Mouse (Mus musculus): ENCODE results near the gene Slc16a13.
"Not testable (repeated sequence)": the region's sequence is repeated elsewhere in the genome, so short reads cannot be mapped to it uniquely, and the experiment has no call there.

Gene Slc16a13

DNA sequence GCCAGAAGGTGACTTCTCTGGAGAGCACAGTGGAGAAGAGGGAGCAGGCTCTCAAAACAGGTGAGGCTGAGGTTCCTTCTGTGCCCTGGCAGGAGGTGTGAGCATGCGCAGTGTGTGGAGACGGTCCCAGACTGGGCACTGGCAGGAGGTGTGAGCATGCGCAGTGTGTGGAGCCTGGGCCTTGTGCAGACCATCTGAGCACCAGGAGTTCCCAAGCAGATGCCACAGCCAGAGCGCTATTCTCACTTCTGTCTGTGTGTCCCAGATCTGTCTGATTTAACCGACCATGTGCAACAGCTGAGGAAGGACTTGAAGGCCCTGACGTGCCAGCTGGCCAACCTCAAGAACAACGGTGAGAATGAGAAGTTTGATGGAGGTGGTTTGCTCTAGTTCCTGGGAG, 51.4 kb downstream of the Slc16a13 start:
- DNase-seq: not testable (repeated sequence)

DNA sequence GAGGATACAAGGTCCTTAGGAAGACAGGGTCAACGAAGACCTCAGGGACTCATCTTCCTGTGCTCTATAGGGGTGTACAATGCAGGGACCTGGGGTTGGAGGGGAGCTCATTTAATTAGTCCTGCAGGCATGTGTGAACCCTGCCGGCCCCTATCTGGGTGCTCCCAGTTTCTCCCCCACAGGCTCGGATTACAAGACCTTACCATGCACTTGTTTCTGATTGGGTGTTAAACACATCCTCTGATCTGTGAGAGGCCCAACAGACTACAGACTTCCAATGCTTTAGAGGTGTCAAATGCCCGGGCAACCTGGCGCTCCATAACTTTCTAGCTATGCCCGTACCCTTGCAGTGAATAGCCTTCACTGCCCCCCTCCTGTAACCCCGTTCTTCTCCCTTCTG, 52.7 kb downstream of the Slc16a13 start:
- no peak for DNase-seq
